Mouse (Mus musculus): ENCODE data around the gene Dynll2. TPM values are rescaled to one million over a fixed set of nuclear protein-coding genes. Genes with fewer than 3 reads are reported as not detected.

Gene Dynll2
- 22.7 and 22.9 TPM in 2 replicates for polyA plus RNA-seq (2012; rRNA removed)

GRCm38 (mm10) chr11:87986831-87987793 lies at the start of gene Dynll2:
TSS of gene Dynll2 (minus strand) at chr11:87987533.

Other genes with a start within 250 kb of the Dynll2 start
- 113 and 125 TPM in 2 replicates for gene Supt4a, start 250.0 kb downstream of the Dynll2 start, polyA plus RNA-seq (2012; rRNA removed)
- gene Tspoap1, start 227.0 kb downstream of the Dynll2 start, polyA plus RNA-seq (2012; rRNA removed): 5.5 TPM in 2 replicates
- gene Mpo, start 194.0 kb downstream of the Dynll2 start, polyA plus RNA-seq (2012; rRNA removed): 132 and 166 TPM in 2 replicates
- gene Lpo, start 159.2 kb downstream of the Dynll2 start, polyA plus RNA-seq (2012; rRNA removed): not detected in 2 replicates
- gene Mks1, start 134.3 kb downstream of the Dynll2 start, polyA plus RNA-seq (2012; rRNA removed): 2.0 and 2.1 TPM in 2 replicates
- 3.3 and 4.3 TPM in 2 replicates for gene Epx, start 112.0 kb downstream of the Dynll2 start, polyA plus RNA-seq (2012; rRNA removed)
- gene Olfr462, start 95.3 kb downstream of the Dynll2 start, polyA plus RNA-seq (2012; rRNA removed): not detected in 2 replicates
- gene Olfr463, start 90.1 kb downstream of the Dynll2 start, polyA plus RNA-seq (2012; rRNA removed): not detected in 2 replicates
- not detected in 2 replicates for gene Olfr464, start 66.6 kb downstream of the Dynll2 start, polyA plus RNA-seq (2012; rRNA removed)
- 164 and 194 TPM in 2 replicates for gene Srsf1, start 59.8 kb upstream of the Dynll2 start, polyA plus RNA-seq (2012; rRNA removed)
- 5.7 and 6.4 TPM in 2 replicates for gene Vezf1, start 80.7 kb upstream of the Dynll2 start, polyA plus RNA-seq (2012; rRNA removed)
- 0.77 and 1.3 TPM in 2 replicates for gene Cuedc1, start 110.5 kb upstream of the Dynll2 start, polyA plus RNA-seq (2012; rRNA removed)
- gene Mrps23, start 216.9 kb upstream of the Dynll2 start, polyA plus RNA-seq (2012; rRNA removed): 32.8 and 33.3 TPM in 2 replicates